Mouse (Mus musculus) Muller cell, postnatal 12 days (primary cell): Measurements from ENCODE around the gene Wsb1.
"Not testable (repeated sequence)": the region's sequence is repeated elsewhere in the genome, so short reads cannot be mapped to it uniquely, and the experiment has no call there.

Source experiments
- DNase-seq: peaks from one replicate; pipeline ENCODE4 v3.0.0-alpha.2; 2015; ENCODE audit errors: inconsistent ontology term

The Wsb1 gene

GRCm38 (mm10) chr11:79254391-79255098 lies at the start of gene Wsb1:
TSS of gene Wsb1 (minus strand) at chr11:79254671.
- peak; percentile 95 for DNase-seq

GRCm38 (mm10) chr11:79304245-79304644 lies 49.8 kb upstream of the Wsb1 start:
- DNase-seq = not testable (repeated sequence)

GRCm38 (mm10) chr11:79303109-79303508 lies 48.6 kb upstream of the Wsb1 start:
- DNase-seq = no peak

- DNase-seq = no peak
These were observed 45.4 kb upstream of the Wsb1 start for GRCm38 (mm10) chr11:79299719-79300431.

GRCm38 (mm10) chr11:79296856-79297491 lies 42.5 kb upstream of the Wsb1 start, which contains the start of gene Gm9964:
TSS of gene Gm9964 (minus strand) at chr11:79296906.
- DNase-seq = no peak

- DNase-seq = no peak
These were observed 41.7 kb upstream of the Wsb1 start for GRCm38 (mm10) chr11:79296167-79296566.

GRCm38 (mm10) chr11:79293971-79294370 lies 39.5 kb upstream of the Wsb1 start:
- DNase-seq = no peak

GRCm38 (mm10) chr11:79293025-79293424 lies 38.6 kb upstream of the Wsb1 start:
- no peak for DNase-seq

GRCm38 (mm10) chr11:79292130-79292529 lies 37.7 kb upstream of the Wsb1 start:
- DNase-seq = no peak

GRCm38 (mm10) chr11:79291651-79292050 lies 37.2 kb upstream of the Wsb1 start:
- no peak for DNase-seq

GRCm38 (mm10) chr11:79290473-79290872 lies 36.0 kb upstream of the Wsb1 start:
- DNase-seq = peak; percentile 51

- no peak for DNase-seq
These were observed 34.6 kb upstream of the Wsb1 start for GRCm38 (mm10) chr11:79288913-79289640.

GRCm38 (mm10) chr11:79288278-79288843 lies 33.9 kb upstream of the Wsb1 start:
- no peak for DNase-seq

- no peak for DNase-seq
These were observed 33.0 kb upstream of the Wsb1 start for GRCm38 (mm10) chr11:79287447-79287846.

- DNase-seq = no peak
These were observed 31.9 kb upstream of the Wsb1 start for GRCm38 (mm10) chr11:79286305-79286799.

GRCm38 (mm10) chr11:79283350-79284030 lies 29.0 kb upstream of the Wsb1 start:
- DNase-seq = no peak

- DNase-seq = no peak
These were observed 26.9 kb upstream of the Wsb1 start for GRCm38 (mm10) chr11:79281396-79281795.

GRCm38 (mm10) chr11:79279732-79280405 lies 25.4 kb upstream of the Wsb1 start:
- no peak for DNase-seq

- DNase-seq = no peak
These were observed 19.3 kb upstream of the Wsb1 start for GRCm38 (mm10) chr11:79273757-79274156.

GRCm38 (mm10) chr11:79273039-79273438 lies 18.6 kb upstream of the Wsb1 start:
- no peak for DNase-seq
